Mouse (Mus musculus): ENCODE measurements around the gene Spocd1.
A peak's percentile ranks its signal among the peaks of the same experiment; 100 is the strongest.
"Not testable (repeated sequence)": the region's sequence is repeated elsewhere in the genome, so short reads cannot be mapped to it uniquely, and the experiment has no call there.

The Spocd1 gene

DNA sequence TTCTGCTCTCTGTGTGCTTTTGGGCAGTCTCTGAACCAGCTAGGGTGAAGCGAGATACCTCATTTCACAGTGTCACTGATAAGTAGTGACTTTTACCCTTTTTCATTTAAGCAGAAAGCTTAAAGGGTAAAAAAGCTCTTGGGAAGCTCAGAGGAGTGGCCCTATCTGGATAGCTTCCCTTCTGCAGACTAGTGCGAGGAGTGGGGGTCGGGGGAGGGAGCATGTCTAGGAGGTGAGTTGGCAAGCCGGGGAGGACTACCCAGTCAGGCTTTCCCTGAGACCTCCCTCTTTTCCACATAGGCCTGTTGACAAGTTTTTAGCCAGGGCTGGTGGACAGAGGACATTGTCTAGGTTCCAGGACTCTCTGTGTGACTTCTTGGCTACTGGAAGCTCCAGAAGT is at the start of gene Spocd1:
TSS of gene Spocd1 (plus strand) at position 301 of the 400 bp plus-strand sequence.
- no peak for DNase-seq

DNA sequence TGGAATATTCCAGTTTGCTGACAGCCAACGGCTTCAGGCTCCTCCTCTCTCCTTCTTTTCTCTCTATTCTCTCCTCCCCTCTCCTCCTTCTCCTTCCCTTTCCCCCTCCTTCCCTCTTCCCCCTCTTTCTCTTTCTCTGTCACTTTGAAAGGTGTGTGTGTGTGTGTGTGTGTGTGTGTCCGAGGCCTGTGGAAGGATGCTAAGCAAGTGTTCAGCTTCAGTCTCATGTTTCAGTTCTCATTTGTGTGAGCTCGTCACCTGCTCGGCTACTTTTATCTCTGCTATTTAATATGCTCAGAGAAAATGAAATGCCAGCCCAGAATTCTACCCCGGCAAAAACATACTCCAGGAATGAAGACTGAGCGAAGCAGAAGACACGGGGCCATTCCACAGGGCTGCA is 48.4 kb upstream of the Spocd1 start:
- no peak for DNase-seq

DNA sequence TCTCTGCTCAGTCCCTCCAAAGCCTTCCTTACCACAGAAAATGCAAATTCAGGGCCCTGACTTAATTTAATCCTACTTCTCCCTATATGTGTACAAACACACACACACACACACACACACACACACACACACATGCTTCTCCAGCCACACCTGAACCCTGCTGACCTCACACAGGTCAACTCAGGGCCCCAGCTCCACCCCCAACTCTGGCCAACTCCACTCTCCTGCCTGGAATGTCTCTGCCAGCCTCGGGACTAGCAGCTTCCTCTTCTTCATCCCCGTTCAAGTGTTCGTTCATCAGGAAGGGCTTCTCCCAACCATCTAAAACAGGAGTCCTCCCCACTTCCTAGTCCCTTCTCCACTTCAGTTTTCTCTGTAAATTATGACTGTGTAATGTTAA is 47.4 kb upstream of the Spocd1 start:
- DNase-seq, result no peak

DNA sequence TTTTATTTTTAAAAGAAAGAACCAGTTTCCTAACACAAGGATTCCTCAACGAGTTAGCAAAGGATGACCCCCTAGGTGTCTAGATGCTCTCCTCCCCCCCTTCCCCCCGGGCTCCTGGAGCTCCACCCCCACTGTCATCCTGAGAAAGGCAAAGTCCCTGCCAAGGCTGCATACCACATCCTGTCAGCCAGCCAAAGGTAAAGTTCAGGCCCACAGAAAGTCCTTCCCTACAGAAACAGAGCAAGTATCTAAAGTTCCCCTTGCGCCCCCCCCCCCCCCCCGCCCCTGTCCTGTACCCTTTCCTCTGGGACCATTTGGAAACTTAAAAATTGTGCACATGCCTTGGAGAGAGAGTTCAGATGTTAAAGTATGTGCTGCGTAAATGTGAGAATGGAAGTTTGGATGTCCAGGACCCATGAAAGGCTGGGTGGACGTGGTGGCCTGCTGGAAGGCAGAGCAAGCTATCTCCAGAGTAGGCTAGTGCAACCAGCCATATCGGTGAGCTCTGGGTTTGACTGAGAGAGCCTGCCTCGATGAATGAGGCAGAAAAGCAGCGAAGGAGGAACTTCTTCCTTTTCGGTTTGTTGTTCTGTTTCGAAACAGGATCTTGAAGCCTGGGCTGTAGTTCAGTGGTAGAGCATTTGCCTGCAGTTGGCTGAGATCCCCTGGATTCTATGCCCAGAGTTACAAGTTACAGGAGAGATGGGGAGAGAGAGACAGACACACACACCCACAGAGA is 46.3 kb upstream of the Spocd1 start:
- DNase-seq, result peak; percentile 75 to 77

DNA sequence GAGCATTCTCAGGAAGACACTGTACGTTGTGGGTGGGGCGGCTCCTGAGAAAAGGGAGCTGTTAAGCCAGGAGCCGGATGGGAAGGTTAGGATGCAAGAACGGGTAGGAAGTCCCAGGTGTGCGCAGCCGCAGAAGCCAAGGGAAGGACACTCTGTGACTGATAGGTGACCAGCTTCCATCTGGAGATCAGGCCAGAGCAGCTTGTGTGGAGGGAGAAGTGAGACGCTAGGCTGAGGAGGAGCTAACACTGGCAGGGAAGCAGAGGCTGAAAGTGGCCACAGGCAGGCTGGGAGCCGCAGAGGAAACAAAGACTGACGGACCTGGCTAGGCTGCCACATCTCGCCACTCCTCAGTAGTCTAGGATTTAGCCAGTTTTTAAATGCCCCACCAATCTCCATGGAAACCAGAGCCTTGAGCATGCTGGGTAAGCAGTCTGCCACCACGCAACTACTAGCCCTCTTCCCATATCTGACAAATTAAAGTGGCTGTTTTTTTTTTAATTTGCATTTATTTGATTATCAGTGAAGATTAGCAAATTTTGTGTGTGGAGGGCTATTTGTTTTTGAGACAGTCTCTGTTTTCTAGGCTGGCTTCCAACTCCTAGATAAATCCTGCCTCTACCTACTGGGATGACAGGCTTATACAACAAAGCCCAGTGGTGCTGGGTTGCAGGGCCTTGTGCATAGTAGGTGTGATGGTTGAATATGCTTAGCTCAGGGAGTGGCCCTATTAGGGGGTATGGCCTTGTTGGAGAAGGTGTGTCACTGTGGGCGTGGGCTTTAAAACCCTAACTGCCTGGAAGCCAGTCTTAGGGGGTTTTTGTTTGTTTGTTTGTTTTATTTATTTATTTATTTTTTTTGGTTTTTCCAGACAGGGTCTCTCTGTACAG is 44.8 kb upstream of the Spocd1 start:
- peak; percentile 31 for DNase-seq

DNA sequence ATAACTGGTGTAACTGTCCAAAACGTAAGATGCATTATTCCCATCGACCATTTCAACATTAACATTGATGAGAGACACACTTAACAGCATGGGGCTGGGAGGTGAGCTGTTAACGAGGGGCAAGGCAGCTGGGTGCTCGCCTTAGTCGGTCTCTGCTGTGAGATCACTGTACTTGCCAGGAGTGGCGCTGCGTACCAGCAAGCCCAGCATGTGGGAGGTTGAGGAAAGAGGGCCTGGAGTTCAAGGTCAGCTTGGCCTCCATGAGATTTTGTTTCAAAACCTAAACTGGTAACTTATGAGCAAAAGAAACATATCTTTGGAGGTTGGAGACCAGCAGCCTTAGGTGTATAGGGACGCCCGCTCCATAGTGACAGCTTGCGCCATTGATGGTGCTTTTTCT is 39.4 kb upstream of the Spocd1 start:
- DNase-seq, result no peak

DNA sequence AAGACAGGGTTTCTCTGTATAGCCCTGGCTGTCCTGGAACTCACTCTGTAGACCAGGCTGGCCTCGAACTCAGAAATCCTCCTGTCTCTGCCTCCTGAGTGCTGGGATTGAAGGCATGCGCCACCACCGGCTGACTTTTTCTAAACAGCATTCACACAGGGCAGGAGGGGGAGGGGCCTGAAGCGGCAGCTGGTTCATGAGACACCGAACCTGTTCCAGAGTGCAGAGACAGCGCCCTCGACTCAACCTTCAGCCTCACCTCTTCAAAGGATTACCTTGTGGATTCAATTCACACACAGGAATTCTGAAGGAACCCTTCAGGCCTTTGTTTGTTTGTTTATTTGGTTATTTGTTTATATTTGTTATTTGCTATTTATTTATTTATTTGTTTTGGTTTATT is 39.0 kb upstream of the Spocd1 start:
- no peak for DNase-seq

DNA sequence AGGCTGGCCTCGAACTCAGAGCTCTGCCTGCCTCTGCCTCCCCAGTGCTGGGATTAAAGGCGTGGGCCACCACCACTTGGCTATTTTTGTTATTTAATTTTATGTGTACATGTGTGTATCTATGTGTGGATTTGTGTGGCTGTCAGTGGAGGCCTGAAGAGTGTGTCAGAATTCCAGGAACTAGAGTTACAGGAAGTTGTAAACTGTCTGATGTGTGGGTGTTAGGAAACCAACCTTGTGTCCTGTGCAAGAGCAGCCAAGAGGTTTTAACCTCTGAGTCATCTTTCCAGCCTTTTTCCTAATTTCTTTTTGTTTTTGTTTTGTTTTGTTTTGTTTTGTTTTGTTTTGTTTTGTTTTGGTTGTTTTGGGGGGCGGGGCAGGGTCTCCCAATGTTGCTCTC is 34.2 kb upstream of the Spocd1 start:
- DNase-seq, result no peak

DNA sequence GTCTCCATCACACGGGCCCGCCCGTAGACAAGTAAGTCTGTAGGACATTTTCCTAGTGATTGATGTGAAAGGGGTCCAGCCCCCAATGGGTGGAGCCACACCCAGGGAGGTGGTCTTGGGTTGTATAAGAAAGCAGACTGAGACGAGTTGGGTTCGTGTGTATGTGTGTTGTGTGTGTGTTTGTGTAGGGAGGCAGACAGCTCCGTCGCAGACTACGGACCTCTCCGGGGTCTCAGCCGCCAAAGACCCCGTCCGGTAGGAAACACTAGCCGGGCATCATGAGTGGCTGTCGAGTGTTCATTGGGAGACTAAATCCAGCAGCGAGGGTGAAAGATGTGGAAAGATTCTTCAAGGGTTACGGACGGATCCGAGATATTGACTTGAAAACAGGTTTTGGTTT is 30.2 kb upstream of the Spocd1 start:
- not testable (repeated sequence) for DNase-seq

DNA sequence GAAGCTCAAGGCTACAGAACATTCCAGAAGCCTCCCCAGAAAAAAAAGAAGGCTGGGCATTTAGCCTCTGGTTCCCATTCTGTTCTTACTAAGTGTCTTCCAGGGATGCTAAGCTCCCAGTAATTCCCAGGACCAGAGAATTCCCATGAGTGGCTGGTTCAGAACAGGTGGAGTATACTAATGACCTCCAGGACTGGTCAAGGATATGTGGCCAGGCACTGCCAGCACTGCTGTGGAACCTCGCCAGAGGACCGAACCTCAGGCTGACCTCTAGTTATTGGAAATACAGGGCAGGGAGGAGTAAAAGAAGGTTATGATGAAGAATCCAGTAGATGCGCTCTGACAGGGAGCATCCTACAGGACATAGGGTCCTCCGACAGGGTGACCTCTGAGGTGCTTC is 26.7 kb upstream of the Spocd1 start:
- DNase-seq, result no peak

DNA sequence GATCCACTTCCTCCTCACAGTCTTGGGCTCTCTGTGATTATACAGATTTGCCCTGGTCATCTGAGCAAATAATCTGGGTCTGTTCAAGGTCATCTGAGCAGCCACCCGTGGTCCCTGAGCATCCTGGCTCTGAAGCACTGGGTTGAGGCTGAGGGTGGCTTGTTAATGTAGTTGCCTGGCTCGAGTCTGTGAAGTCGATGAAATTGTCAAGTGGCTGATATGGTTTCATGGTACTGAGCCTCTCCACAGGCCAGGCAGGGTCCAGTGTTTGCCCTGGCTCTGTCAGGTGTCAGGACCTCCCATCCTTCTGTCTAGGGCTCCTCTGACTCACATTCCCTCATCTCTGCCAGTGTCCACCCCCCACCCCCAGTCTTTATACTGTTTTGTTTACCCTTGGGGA is 25.5 kb upstream of the Spocd1 start:
- DNase-seq, result no peak

DNA sequence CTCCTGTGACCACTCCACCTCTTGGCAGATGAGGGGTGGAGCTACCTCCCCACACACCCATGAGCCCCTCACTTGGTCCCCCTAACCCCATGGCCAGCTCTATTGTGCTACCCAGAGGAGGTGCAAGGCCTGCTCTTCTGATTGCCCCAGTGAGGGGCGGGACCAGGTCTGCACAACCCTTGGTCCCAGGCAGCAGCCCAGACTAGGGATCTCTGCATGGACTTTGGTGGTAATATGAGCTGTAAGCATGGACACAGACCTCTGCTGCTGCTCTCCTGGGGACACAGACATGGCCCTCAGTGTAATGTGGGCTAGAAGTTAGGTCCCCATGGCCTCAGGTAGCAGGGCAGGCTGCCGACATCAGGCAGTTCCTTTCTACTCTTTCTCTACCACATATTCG is 24.0 kb upstream of the Spocd1 start:
- DNase-seq, result no peak

DNA sequence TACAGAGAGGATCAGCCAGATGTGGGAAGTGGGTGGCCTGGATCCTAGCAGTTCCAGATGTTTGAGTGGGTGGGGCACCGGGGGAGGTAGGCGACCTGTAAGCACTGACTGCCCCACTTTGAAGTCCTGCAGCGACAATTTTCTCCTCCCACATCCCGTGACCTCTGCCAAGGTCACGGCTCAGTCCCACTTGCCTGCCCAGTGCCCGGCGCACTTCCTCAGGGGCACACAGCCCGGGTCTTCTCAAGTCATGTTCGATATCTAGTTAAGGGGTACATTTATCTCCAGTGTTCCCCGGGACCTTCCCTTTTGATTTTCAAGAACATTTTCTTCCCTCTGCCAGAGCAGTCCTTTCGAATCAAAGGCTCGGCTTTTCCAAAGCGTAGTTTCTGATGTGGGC is 23.0 kb upstream of the Spocd1 start:
- DNase-seq, result no peak

DNA sequence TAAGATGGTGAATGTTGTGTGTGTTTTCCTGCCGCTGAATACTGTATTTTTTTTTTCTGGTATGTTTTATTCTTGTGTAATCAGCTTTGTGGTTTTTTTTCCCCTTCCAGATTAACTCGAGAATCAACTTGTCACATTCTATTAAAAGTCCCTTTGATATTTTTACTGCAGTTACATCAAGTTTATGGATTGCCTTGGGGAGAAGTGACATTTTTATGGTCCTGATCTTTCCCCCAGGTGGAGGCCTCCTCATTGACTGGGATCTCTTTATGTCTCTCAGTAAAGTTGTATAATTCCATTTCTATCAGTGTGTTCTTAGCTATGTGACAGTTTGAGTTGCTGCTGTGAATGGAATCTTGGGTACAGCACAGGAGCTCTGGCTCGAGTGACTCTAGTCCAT is 20.2 kb upstream of the Spocd1 start:
- DNase-seq, result no peak

DNA sequence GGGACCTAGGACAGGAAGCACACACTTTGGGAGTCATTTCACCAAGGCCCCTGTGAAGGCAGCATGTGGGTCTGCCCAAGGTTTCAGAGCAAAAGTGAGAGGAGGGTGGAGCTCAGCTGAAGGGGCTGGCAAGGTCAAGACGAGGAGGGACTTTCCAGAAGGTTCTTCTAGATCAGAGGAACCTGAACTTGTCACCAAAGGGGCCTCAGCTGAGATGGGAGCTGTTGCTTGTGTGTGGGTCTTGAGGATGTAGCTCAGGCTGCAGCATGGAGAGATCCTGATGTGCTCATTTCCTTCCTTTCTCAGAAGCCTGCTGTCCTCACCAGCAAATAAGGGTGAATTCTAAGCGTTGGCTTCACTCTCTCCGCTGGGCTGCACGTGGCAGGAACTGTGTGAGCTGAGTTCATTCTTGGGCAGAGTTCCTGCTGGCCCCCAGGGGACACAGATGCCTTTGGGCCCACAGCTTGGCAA is 19.8 kb upstream of the Spocd1 start:
- DNase-seq, result peak; percentile 54 to 56

DNA sequence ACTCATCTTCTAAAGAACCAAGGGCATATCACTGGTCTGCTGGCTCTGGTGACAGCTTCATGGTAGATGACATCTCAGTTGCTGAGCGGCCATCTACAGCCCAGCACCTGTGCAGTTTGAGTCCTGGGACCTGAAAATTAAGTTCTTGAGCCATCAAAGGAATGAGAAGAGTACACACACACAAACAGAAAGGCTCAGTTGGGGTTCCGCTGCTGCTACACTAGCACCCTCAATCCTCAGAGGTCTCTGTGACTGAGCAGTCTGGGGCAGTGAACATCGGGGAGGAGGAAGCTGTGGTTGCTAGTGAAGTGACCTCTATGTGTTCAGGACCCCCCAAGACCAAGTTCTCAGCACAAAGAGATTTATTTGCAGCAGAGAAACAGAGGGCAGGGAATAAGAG is 16.1 kb upstream of the Spocd1 start:
- no peak for DNase-seq

DNA sequence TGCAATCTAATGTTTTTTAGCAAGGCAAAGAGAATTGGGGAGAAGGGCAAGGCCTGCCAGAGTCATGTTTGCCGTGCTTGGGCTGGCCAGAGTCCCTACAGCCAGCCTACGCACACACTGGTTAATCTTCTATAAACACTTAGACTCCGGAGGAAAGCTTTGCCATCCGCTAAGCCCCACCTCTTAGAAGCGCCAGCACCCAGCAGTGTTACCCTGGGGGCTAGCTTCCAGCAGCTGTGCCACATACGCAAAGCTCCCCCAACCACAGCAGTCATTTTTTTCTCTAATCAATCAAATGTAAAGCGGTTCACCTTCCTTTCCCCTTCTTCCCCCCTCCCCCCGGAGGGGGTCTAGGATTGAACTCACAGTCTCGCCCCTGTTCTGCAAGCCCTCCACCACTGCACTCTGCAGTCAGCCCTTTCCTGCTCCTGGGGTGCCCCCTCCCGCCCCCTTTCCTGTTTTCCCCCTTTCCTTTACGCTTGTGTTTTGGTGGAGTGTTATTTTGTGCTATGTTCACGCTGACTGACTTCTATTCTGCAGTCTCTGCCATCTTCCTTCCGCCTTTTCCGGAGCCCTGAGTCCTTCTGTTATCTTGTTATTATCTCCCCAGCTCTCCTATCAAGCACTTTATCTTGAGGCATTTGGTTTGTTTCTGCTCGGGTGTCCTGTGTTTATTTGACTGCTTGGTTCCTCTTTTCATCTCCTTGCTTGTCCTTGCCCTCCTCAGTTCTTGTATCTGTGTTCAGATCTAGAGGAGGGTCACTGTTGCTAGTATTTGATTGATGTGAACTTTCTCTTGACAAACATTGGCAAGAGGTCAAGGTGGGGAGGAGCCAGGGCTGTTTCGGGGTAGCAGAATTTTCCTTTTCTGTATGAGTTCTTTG is 15.0 kb upstream of the Spocd1 start:
- DNase-seq, result peak; percentile 57 to 63

DNA sequence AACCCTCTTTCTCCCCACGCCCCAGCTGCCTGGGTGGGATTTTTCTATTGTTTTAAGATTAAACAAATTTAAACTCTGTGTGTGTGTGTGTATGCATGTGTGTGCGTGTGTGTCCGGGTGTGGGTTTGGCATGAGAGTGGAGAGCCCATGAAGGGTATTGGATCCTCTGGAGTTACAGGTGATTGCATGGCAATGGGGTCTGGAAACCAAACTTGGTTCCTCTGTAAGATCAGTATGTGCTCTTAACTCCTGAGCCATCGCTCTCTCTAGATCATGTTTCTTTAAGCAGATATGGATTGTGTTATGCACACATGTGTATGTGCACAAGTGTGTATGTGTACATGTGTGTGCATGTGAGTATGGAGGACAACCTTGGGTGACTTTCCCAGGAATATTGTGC is 14.4 kb upstream of the Spocd1 start:
- DNase-seq, result no peak

DNA sequence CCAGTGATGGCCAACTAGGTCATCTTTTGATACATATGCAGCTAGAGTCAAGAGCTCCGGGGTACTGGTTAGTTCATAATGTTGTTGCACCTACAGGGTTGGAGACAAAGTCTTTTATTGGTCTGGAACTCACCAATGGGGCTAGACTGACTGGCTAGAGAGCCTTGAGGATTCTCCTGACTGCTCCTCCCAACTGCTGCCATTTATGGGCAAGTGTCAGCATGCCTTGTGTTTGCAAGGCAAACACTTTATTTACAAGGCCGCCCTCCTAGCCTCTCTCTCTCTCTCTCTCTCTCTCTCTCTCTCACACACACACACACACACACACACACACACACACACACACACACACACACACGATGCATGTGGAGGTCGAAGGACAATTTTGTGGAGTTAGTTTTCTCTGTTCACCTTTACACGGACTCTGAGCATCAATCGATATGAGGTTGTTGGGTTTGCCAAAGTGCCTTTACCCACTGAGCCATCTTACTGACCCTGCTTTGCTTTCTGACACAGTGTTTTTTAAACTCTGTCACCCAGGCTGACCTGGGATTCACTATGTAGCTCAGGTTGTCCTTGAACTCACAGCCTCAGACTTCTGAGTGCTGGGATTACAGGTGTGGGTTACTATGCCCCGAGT is 13.6 kb upstream of the Spocd1 start:
- no peak for DNase-seq

DNA sequence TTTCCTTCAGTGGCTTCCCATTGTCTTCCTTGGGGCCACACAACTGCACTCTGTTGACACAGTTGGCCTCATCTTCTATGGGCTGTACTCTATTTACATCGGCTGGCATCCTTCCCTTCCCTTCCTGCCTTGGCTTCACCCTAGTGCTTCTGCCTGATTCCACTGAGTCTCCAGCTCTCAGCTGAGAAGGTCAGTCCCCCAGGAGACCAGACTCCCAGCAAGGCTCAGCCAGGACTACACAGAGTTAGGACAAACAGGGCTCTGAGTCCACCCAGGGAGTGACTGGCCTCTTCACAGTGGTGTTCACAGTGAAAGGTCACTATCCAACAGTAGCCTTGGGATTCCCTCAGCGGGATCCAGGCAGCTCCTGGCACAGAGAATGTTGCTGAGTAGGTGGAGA is 12.9 kb upstream of the Spocd1 start:
- DNase-seq, result no peak

DNA sequence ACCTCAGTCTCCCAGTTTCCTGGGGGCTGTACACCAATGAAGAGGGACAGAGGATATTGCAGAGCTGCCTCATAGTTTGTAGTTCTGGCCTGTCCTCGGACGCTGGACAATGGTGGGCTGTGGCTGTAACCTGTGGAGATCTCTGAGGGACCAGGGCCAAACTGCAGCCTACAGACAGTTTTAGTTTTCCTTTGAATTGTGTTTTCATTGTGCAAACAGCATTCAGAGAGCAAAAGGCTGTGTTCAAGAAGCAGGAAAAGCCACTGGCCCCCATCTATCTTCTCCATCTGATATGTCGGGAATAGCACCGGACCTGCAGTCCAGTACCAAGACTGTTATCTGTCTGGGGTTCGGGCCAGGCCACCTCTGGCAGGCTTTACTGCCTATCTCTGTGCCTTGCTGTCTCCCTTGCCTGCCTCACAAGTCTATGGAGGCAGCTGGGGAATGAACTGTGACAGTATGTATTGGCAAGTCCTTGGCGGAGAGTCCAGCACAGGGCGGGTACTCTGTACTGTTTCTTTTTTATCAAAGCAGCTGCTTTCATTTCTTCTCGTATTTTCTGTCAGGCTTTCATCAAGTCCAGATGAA is 11.9 kb upstream of the Spocd1 start:
- no peak for DNase-seq

DNA sequence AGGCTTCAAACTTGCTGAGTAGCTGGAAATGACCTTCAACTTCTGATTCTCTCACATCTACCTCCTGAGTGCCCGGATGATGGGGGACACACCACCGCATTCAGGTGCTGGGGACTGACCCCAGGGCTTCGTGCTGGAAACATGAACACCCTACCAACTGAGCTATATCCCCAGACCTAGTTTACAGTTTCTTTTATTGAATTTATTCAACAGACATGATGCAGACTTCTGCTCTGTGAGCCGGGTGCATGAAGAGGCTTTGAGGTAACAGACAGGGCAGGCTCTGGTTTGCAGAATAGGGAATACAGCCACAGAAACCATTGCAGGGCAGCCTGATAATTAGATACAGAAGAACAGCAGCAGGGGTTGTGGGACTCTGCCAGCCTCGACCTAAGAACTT is 10.6 kb upstream of the Spocd1 start:
- DNase-seq, result no peak
